In the genomic region with DNA sequence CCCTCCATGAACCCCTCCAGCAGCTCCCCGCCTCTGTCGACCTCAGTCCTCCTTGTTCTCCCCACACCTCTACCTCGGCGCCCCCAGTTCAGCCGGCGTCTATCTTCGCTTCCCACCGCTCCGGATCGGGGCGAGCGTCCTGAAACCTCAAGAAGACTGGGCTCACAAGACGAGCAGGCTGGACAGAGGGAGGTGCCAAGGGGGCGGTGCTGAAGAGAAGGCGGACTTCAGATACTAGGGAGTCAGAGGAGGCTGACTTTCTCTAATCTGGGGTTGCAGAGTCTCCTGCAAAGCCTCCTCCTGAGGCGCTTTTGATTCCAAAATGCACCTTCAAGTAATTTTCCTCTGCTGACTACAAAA, we compare ENCODE assay signal across 8 mouse cellular contexts. TPM values are rescaled to one million over a fixed set of nuclear protein-coding genes. Genes with fewer than 3 reads are reported as not detected.
DNase-seq lines count a peak whose midpoint lies in the region; ATAC-seq and TF ChIP-seq lines count a peak whose summit lies in the region.

TSS of gene Tmem114 (minus strand) at position 166 of the 360 bp plus-strand sequence.

- no peak within 1 kb of the TSS for H3K27ac ChIP-seq in heart, embryonic 14.5 days (replicated peaks in 1 of 2; ENCODE audit: control insufficient read depth in 1 of 2, insufficient read depth in 1 of 2, low read depth in 2 of 2, low read length in 2 of 2)
- H3K27ac ChIP-seq in midbrain, embryonic 15.5 days, result no peak within 1 kb of the TSS

- H3K9ac ChIP-seq in heart, embryonic 14.5 days (ENCODE audit: low read length), result no peak within 1 kb of the TSS; the same call in 1 of the 2 replicates
- H3K9ac ChIP-seq in midbrain, embryonic 15.5 days, result peak within 1 kb of the TSS; percentile 35; the same call in 1 of the 2 replicates

- H3K9me3 ChIP-seq in heart, embryonic 14.5 days (ENCODE audit: control insufficient read depth, low read length), result no peaks in the 10 kb centered on the region
- no peaks in the 10 kb centered on the region for H3K9me3 ChIP-seq in midbrain, embryonic 15.5 days

- peak within 1 kb of the TSS; percentile 62 for H3K4me2 ChIP-seq in heart, embryonic 14.5 days (ENCODE audit: low read length)
- peak within 1 kb of the TSS; percentile 71 for H3K4me2 ChIP-seq in midbrain, embryonic 15.5 days

- peaks cover 65% of the 10 kb centered on the region for H3K27me3 ChIP-seq in heart, embryonic 14.5 days (ENCODE audit: control insufficient read depth, insufficient read depth, low read length)
- H3K27me3 ChIP-seq in midbrain, embryonic 15.5 days (replicated peaks), result peaks cover 40% of the 10 kb centered on the region

- no peaks in the 10 kb centered on the region for H3K36me3 ChIP-seq in heart, embryonic 14.5 days (ENCODE audit: control insufficient read depth, insufficient read depth, low read length)
- H3K36me3 ChIP-seq in midbrain, embryonic 15.5 days (replicated peaks), result no peaks in the 10 kb centered on the region

- TF ChIP-seq POLR2A in brain, embryonic 14.5 days (IDR thresholded peaks at IDR 0.05; ENCODE audit: borderline replicate concordance, extremely low read depth, insufficient read depth, insufficient read length, poor library complexity, severe bottlenecking), result no peak

- no peak for TF ChIP-seq CTCF in brain, embryonic 14.5 days (IDR thresholded peaks at IDR 0.05; ENCODE audit: borderline replicate concordance, extremely low read depth, insufficient read depth, insufficient read length)

- DNase-seq in left cerebral cortex, adult 18-20 months (ENCODE audit: low spot score in 2 of 2), result peak; percentile 23 to 25
- DNase-seq in left cerebral cortex, adult 9 months (ENCODE audit: low spot score in 2 of 2), result no peak
- peak; percentile 22 for DNase-seq in brain, embryonic 14.5 days (ENCODE audit: low read depth)
- peak; percentile 30 to 74 for DNase-seq in kidney, postnatal 36 days

- peak within 1 kb of the TSS; percentile 31 to 37 for H3K4me3 ChIP-seq in heart, embryonic 14.5 days (ENCODE audit: control insufficient read depth in 1 of 2, insufficient read depth in 1 of 2, low read depth in 1 of 2, low read length in 2 of 2)
- H3K4me3 ChIP-seq in midbrain, embryonic 15.5 days, result peak within 1 kb of the TSS; percentile 42

- WGBS in heart, embryonic 14.5 days, result 2% methylated on average over 16 of the region's 16 CpGs
- under 1% methylated on average over 16 of the region's 16 CpGs for WGBS in midbrain, embryonic 15.5 days

- no peak for ATAC-seq in heart, embryonic 14.5 days (ENCODE audit: insufficient number of reproducible peaks, insufficient read depth, low FRiP score, low read depth)
- no peak for ATAC-seq in midbrain, embryonic 15.5 days (replicated peaks)
- ATAC-seq in CD4-positive, CD25-positive, alpha-beta regulatory T cell, adult 4 months, result no peak
- no peak for ATAC-seq in granulocyte monocyte progenitor cell, adult 5-6 weeks (replicated peaks; ENCODE audit: poor library complexity, severe bottlenecking)

- peaks cover 0 to 4% of the 10 kb centered on the region in 2 experiments; a peak in 2 of 4 replicates for H3K4me1 ChIP-seq in heart, embryonic 14.5 days (ENCODE audit: control insufficient read depth in 2 of 2, insufficient read depth in 2 of 2, low read length in 2 of 2)
- H3K4me1 ChIP-seq in midbrain, embryonic 15.5 days, result peaks cover 10% of the 10 kb centered on the region

RNA-seq across cellular contexts. Expression of gene Tmem114, which starts in this region (rescaled TPM):
- total RNA-seq in left cerebral cortex, adult 18-20 months (2021), result 1 to 10 TPM; 1.2 to 1.6 TPM
- 0.09 and 0.25 TPM in 2 replicates for polyA plus RNA-seq in brain, embryonic 14.5 days (2012; rRNA removed)
- not detected in 2 replicates for polyA plus RNA-seq in heart, embryonic 14.5 days (2014; fragmentation: Nextera tagmentation; extraction: Ambion mirVana)
- polyA plus RNA-seq in midbrain, embryonic 15.5 days (2015; fragmentation: Nextera tagmentation; extraction: Ambion mirVana), result 0.27 and 0.40 TPM in 2 replicates
- not detected for polyA plus RNA-seq in CD4-positive, CD25-positive, alpha-beta regulatory T cell, adult 4 months (2017; shearing (Covaris generic))
- total RNA-seq in granulocyte monocyte progenitor cell, adult 5-6 weeks (2014; fragmentation: Nextera tagmentation), result not detected in 2 replicates
- total RNA-seq in granulocyte monocyte progenitor cell, adult 5-6 weeks (2017), result not detected in 2 replicates

Comparison
In these comparisons a context has a peak if more than half of its experiments do, and no peak if none do; other contexts are left out.
1. DNase-seq: peak in left cerebral cortex, adult 18-20 months (2 of 2) and kidney, postnatal 36 days (2 of 2); none in left cerebral cortex, adult 9 months (0 of 2).
2. Peak in DNase-seq in brain, embryonic 14.5 days; RNA of the gene not detected or under 1 TPM.